Mouse (Mus musculus): ENCODE measurements at regions not wholly inside any gene's neighbourhood (a gene's known extent, or its start where the extent isn't known, plus 50 kb on each side); places are given as distances from the start of the nearest gene placed in this dataset.

DNA sequence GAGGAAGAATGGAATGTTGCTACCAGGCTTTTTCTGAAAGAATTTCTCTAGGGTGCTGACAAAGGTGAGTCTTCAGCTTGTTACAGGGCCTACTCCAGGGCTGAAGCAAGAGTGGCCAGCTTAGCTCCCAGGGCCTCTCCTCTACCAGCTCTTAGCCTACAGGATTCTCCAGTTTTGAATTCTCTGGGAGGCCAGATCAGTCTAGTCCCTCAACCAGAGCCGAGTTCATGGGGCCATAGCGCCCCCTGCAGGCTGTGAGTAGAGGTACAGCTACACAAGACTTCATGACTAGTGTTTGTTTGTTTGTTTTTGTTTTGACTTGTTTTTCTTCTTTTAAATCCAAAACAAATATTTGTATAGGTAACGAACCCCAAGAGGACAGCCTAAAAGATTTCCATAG is 211.8 kb upstream of the Eef2kmt start:
- CTCF ChIA-PET: interaction anchor here (1.0 kb wide), 1 partner anchor 22 kb away, joined by 4 read pairs; no protein-coding TSS in a partner anchor

DNA sequence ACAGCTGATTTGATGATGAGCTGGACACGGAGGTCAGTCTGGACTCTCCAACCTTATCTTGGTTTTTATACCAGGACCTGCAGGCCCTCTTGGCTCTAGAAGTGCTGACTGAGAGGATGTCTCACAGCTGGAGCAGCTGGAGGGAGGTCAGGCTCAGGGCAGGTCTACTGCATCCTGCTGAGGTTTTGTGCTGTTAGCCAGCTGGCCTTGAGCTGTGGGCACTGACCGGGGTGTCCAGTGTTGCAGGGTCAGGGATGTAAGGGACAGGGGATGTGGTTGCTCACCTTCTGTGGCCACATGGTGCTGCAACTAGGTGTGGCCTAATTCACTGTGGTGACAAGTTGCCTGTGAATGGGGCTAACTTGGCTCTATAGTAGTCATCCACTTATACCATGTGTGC is 211.0 kb upstream of the Eef2kmt start:
- ChIA-PET CTCF (no interaction called here), POLR2A (no interaction called here)
- in situ Hi-C loops (cut with MboI; ENCODE audit: low pct_unique_long_range_greater_than_20kb): loop anchor here (10.0 kb wide), 1 partner anchor 262 kb away; the partner anchor contains the start of gene Nagpa
- DNase-seq (ENCODE audit: low read depth, low spot score): no peak
- no peak for TF ChIP-seq CTCF (IDR thresholded peaks at IDR 0.05)
- no peak for ATAC-seq
- H3K27me3 ChIP-seq: peaks cover under 1% of the 10 kb centered on the region

More for the DNA sequence above, 211.8 kb upstream of the Eef2kmt start:
- DNase-seq (ENCODE audit: low read depth, low spot score) (no peak), ATAC-seq (no peak)
- in situ Hi-C loops (cut with MboI; ENCODE audit: low pct_unique_long_range_greater_than_20kb): loop anchor here (10.0 kb wide), 1 partner anchor 263 kb away; the partner anchor contains the start of gene Nagpa
- peaks cover 5% of the 10 kb centered on the region for H3K27me3 ChIP-seq
- peak; percentile 71 for TF ChIP-seq CTCF (IDR thresholded peaks at IDR 0.05)
- POLR2A ChIA-PET: no interaction called here

DNA sequence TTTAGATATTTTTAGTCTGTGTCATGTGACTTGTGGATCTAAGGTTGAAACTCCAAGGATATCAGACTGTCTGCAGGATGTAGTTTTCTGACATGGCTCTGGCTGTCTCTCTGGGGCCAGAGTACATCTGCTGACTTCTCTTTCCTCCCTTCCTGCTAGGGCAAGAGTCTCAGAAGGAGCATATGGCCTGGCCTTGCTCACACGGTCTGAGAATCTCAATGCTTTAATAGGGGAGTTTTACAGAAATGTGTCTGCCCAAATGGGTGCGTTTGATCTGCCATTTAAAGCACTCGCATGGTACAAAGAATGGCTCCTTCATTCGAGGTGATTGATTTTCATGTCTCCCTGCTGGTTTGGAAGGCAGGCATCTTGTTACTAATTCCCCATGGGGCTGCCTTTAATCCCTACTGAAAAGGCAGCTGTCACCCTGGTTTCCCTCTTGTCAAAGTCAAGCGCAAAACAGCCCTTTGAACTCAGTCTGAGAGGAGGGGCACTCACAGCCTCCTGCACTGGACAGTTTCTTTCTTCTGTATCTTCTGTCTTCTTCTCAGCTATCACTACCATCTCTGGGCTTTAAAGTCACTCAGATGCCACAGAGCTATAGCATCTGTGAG is 199.7 kb upstream of the Eef2kmt start:
- ChIA-PET POLR2A (no interaction called here), CTCF (no interaction called here)
- ATAC-seq (no peak), DNase-seq (ENCODE audit: low read depth, low spot score) (no peak)
- peaks cover 24% of the 10 kb centered on the region for H3K27me3 ChIP-seq
- in situ Hi-C loops (cut with MboI; ENCODE audit: low pct_unique_long_range_greater_than_20kb): no loop called here
- no peak for TF ChIP-seq CTCF (IDR thresholded peaks at IDR 0.05)

DNA sequence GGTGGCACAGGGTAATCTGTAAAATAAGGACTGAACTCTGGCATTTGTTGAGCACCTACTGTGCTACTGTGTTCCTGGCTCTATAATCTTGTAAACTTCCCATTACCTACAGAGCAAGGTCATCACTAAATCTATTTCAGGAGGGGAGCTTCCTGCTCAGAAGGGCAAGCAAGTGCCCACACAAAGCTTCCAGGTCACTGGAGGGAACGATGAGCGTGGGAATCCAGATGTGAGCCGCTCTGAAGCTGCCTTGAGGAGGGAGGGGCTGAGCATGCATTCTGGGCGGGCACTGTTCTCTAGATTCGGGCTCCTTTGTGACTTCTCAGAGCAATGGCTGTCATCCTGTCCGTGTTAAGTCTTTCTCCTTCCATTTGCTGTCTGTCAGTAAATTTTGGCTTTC is 198.5 kb upstream of the Eef2kmt start:
- no peak for DNase-seq (ENCODE audit: low read depth, low spot score)
- no peak for ATAC-seq
- no peak for TF ChIP-seq CTCF (IDR thresholded peaks at IDR 0.05)
- H3K27me3 ChIP-seq: peaks cover 26% of the 10 kb centered on the region
- CTCF ChIA-PET: no interaction called here
- POLR2A ChIA-PET: interaction anchor here (0.9 kb wide), 1 partner anchor 12 kb away, joined by 3 read pairs; no protein-coding TSS in a partner anchor
- in situ Hi-C loops (cut with MboI; ENCODE audit: low pct_unique_long_range_greater_than_20kb): no loop called here

DNA sequence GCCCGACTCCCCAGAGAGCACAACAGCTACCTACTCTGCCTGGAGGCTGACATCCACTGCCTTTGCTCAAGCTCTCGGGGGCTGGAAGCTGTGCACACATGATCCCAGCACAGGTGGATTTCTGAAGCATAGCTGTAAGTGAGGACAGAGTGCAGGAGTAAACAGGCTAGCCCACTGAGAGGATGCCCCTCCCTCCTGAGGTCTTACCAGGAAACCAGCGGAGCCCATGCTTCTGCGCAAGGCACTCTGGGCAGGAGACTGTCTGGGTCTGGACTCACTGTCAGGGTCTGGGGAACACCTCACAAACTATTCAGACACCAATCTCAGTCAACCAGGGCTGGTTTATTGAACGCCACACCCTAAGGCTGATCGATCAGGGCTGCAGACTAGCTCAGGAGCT is 197.2 kb upstream of the Eef2kmt start:
- in situ Hi-C loops (cut with MboI; ENCODE audit: low pct_unique_long_range_greater_than_20kb): no loop called here
- peaks cover 26% of the 10 kb centered on the region for H3K27me3 ChIP-seq
- TF ChIP-seq CTCF (IDR thresholded peaks at IDR 0.05): no peak
- ATAC-seq (no peak), DNase-seq (ENCODE audit: low read depth, low spot score) (no peak)
- POLR2A ChIA-PET: no interaction called here
- CTCF ChIA-PET: no interaction called here

DNA sequence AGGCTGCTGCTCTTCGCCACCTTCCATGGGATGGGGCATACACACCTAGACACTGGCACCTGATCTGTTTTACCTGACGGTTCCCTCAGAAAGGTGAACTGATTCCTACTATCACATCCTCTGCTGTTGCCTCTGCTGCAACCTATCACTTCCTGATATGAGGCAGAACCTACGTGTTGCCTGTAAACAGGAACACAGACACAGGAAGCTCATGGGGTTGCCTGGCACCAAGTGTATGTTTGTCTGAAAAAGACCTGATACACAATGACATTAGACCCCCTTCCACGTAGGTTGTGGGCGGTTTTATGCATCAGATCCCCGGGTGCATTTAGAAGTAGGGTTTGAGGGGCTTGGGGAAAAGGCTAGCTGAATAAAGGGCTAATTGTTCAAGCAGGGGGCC is 190.0 kb upstream of the Eef2kmt start:
- in situ Hi-C loops (cut with MboI; ENCODE audit: low pct_unique_long_range_greater_than_20kb): no loop called here
- ATAC-seq (no peak), DNase-seq (ENCODE audit: low read depth, low spot score) (no peak)
- peaks cover 15% of the 10 kb centered on the region for H3K27me3 ChIP-seq
- ChIA-PET POLR2A (no interaction called here), CTCF (no interaction called here)
- TF ChIP-seq CTCF (IDR thresholded peaks at IDR 0.05): no peak

DNA sequence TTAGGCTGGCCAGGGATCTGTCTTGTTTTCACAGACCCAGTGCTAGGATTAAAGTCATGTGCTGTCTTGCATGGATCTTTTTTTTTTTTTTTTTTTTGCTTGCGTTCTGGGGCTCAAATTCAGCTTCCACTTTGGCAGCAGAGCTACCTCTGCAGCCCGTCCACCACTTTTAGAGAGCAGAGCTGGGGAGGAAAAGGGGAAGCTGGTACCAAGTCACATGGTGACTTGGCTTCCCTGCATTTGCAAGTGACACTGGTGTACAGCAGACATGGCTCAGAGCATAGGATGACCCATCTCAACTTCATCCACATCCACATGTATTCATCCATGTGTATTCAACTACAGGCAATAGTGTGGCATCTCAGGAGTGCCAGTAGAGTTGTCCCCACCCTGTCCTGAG is 189.0 kb upstream of the Eef2kmt start:
- H3K27me3 ChIP-seq: peaks cover 12% of the 10 kb centered on the region
- DNase-seq (ENCODE audit: low read depth, low spot score): no peak
- ATAC-seq: no peak
- POLR2A ChIA-PET: no interaction called here
- CTCF ChIA-PET: no interaction called here
- TF ChIP-seq CTCF (IDR thresholded peaks at IDR 0.05): no peak
- in situ Hi-C loops (cut with MboI; ENCODE audit: low pct_unique_long_range_greater_than_20kb): no loop called here

DNA sequence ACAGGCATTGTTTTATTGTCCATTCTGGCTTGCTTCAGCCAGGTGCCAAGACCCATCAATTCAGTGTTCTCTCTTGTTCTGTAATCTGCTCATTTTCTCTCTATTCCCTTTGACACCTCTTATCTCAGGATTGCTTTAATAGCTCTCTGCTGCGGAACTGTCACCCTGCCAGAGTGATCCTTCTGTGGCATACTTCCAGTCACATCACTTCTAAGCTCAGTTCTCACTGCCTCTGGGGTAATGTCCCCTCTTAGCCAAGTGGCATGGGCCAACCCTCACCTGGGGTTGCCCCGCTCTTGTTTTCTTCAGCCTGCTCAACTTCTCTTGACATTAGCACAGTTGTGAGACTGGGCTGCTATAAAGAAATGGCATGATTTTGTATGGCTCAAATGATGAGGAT is 183.9 kb upstream of the Eef2kmt start:
- POLR2A ChIA-PET: no interaction called here
- DNase-seq (ENCODE audit: low read depth, low spot score) (no peak), ATAC-seq (no peak)
- in situ Hi-C loops (cut with MboI; ENCODE audit: low pct_unique_long_range_greater_than_20kb): no loop called here
- H3K27me3 ChIP-seq: peaks cover 30% of the 10 kb centered on the region
- CTCF ChIA-PET: interaction anchor here (0.6 kb wide), 1 partner anchor 230 kb away, joined by 3 read pairs; no protein-coding TSS in a partner anchor
- TF ChIP-seq CTCF (IDR thresholded peaks at IDR 0.05): no peak

DNA sequence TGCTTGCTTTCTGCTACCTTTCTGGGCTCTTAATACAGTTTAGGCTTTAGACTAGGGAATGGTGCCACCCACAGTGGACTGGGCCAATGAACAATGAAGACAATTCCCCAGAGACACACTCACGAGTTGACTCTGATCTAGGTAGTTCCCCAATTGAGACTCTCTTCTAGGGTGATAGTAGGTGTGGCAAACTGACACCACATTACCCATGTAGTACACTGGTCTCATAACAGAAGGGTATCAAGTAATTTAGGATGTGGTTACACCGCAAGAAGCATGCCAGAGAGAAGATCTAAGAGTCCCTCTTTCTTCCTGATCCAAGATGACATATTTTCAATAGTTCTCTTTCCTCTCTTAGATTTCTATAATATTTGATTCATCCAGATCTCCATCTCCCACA is 182.6 kb upstream of the Eef2kmt start:
- peaks cover 29% of the 10 kb centered on the region for H3K27me3 ChIP-seq
- no peak for TF ChIP-seq CTCF (IDR thresholded peaks at IDR 0.05)
- ATAC-seq: no peak
- in situ Hi-C loops (cut with MboI; ENCODE audit: low pct_unique_long_range_greater_than_20kb): no loop called here
- DNase-seq (ENCODE audit: low read depth, low spot score): no peak
- ChIA-PET POLR2A (no interaction called here), CTCF (no interaction called here)

DNA sequence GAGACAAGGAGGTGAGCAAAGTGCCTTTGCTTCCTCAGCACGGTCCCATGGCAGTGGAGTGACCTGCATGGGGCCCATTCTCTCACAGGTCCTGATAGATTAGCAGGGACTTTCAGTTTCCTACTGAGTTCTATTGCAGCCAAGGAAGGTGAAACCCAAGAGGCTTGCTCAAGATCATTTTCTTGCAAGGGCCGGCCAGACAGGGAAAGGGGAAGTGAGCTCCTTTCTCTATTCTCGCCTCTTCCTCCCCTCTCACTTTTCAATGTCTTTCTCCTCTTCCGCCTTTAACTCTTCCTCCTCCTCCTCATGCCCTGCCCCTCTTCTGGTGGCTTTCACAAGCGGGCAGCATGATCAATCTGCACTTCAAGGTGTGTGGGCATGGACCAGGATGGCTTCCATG is 175.9 kb upstream of the Eef2kmt start:
- CTCF ChIA-PET: no interaction called here
- ATAC-seq (no peak), DNase-seq (ENCODE audit: low read depth, low spot score) (no peak)
- in situ Hi-C loops (cut with MboI; ENCODE audit: low pct_unique_long_range_greater_than_20kb): no loop called here
- TF ChIP-seq CTCF (IDR thresholded peaks at IDR 0.05): no peak
- POLR2A ChIA-PET: no interaction called here
- peaks cover 13% of the 10 kb centered on the region for H3K27me3 ChIP-seq

DNA sequence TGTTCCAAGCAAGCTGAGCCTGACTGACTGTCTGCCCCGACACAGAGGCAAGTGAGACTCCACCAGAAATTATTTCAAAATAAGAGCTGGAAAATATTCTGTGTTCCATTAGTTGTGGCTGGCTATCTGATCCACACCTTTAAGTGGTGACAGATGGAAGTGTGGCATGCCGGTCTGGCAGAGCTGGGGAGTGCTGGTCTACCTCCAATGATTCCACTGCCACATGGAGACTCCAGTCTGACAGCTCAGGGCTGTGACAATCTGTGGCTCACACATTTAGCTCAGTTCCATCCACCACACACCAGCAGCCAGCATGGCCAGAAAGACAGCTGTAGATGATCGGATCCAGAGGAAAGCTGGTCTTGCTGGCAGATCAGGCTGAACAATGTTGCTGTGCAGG is 175.3 kb upstream of the Eef2kmt start:
- ATAC-seq: no peak
- DNase-seq (ENCODE audit: low read depth, low spot score): no peak
- CTCF ChIA-PET: no interaction called here

DNA sequence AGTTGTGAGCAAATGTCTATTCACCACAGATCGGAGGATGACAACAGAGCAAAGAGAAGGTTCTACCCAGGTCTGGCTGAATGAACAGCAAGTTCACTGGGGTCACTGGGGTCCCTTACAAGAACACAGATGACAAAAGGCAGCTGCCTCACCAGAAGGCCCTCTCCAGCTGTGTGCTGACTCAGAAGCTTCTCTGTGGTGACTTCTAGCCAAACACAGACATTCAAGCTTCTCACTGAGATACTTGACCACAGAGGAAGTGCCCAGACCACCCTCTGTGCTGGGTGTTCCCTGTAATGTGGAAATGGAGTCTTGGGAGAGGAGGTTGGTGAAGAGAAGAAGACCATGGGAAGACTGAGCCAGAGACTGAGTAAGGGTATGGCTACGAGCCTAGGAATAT is 173.7 kb upstream of the Eef2kmt start:
- CTCF ChIA-PET: no interaction called here
- in situ Hi-C loops (cut with MboI; ENCODE audit: low pct_unique_long_range_greater_than_20kb): no loop called here
- POLR2A ChIA-PET: no interaction called here
- TF ChIP-seq CTCF (IDR thresholded peaks at IDR 0.05): no peak
- H3K27me3 ChIP-seq: peaks cover 4% of the 10 kb centered on the region
- ATAC-seq: no peak
- no peak for DNase-seq (ENCODE audit: low read depth, low spot score)

More for the DNA sequence above, 175.3 kb upstream of the Eef2kmt start:
- H3K27me3 ChIP-seq: peaks cover 10% of the 10 kb centered on the region
- in situ Hi-C loops (cut with MboI; ENCODE audit: low pct_unique_long_range_greater_than_20kb): no loop called here
- POLR2A ChIA-PET: no interaction called here
- TF ChIP-seq CTCF (IDR thresholded peaks at IDR 0.05): no peak

Measured in Patski (cell line).